Mouse (Mus musculus) megakaryocyte-erythroid progenitor cell, adult 5-6 weeks (primary cell): Measurements from ENCODE around the gene Fancg. TPM values are rescaled to one million over a fixed set of nuclear protein-coding genes. Genes with fewer than 3 reads are reported as not detected.

Experiments
- ATAC-seq: replicated peaks from 2 replicates; pipeline ENCODE4 v1.8.0; 2016; ENCODE audit warnings: mild to moderate bottlenecking, inconsistent platforms; ENCODE audit not compliant: severe bottlenecking, poor library complexity, low FRiP score, low TSS enrichment
- total RNA-seq, 2 experiments: library from RNA; stranded (forward) in 1 of 2; stranded (reverse) in 1 of 2; fragments of 200-1000, 215-1000 nt in 1 of 2; fragments of >200 nt in 1 of 2; fragmentation: Nextera tagmentation in 1 of 2; gene quantifications; 2 replicates each; pipeline ENCODE4 v1.2.3; 2014 to 2017

Fancg gene
- total RNA-seq (2014; fragmentation: Nextera tagmentation) (24.2 and 35.5 TPM in 2 replicates), total RNA-seq (2017) (8.3 and 8.5 TPM in 2 replicates)

DNA sequence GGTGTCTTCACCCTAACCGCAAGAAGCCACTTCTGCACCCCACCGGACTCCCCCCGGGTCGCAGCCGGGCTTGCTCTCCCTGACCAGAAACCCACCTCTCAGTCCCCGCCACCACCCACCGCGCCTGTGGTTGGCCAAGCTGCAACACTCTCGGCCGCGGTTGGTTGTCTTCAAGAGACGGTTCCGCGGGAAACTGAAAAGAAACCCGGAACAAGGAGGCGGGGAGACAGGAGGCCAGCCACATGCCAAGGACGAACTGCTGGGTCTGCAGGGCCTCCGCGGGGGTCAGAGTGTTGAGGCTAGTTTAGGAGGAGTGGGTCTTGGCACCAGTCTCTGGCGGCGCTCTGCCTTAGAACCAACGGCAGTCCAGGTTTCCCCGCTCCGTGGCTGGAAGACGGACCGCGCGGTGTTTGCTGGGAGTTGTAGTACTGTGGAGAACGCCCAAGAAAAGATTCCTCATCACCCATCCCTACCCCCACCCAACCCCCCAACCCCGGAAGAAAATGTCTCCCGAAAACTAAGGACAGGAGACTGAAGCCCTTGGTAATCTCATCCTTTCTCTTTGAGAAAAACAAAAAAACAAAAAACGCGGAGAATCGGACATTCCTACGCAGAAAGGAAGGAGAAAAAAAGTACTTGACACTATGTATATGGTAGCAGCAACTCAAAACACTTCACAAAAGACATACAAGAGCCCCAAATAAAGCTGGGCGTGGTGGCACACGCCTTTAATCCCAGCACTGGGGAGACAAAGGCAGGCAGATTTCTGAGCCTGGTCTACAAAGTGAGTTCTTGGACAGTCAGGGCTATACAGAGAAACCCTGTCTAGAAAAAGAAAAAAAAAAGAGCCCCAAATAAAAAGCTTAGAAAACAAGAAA lies at the start of gene Fancg:
TSS of gene Fancg (minus strand) at position 346 of the 878 bp plus-strand sequence.
- ATAC-seq, result peak; percentile 89

- no peak for ATAC-seq
Measured at GRCm38 (mm10) chr4:43059697-43060096, 49.4 kb upstream of the Fancg start.

- ATAC-seq, result peak; percentile 100
Measured at GRCm38 (mm10) chr4:43058753-43059654, 48.7 kb upstream of the Fancg start, which contains the start of gene Unc13b. Gene Unc13b, plus strand, starts transcription at chr4:43058953.

DNA sequence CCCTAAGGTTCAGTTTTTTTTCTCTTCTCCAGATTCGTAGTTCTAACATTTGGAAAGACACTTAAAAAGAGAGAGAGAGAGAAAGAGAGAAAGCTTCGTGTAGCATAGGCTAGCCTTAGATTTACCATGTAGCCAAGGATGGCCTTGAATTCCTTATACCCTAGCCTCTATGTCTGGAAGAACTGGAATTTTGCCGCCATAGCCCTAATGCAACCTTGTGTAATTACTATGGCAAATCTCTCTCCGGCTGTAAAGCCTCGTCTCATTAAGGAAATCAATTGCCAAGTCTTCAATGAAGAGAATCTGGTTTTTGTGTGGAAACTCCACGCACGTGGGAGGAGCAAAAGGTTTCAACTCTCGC lies 48.1 kb upstream of the Fancg start:
- no peak; the same call in 1 of the 2 replicates for ATAC-seq

- no peak for ATAC-seq
Measured at GRCm38 (mm10) chr4:43057654-43058053, 47.3 kb upstream of the Fancg start.

DNA sequence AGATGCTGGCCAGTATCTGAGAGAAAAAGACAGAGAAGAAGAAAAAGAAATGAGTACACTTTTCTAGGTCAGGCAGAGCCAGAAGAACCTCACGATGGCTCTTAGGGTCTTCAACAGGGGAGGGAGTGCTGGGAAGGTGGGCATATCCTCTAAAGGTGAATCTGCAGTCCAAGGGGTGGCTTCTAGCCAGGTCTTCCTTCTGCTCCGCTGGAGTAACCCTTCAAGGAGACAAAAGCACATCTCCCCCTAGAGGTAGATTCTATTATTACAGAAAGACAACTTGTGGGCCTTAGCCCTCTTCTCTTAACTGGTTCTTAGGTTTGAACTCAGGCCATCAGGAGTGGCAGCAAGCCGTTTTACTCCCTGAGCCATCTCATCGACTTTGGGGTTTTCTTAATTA lies 42.3 kb upstream of the Fancg start:
- ATAC-seq, result peak; percentile 88

- 0 out of 2 replicates have a peak, but pooled peaks have one; percentile 38 for ATAC-seq
Measured at GRCm38 (mm10) chr4:43047231-43047630, 36.9 kb upstream of the Fancg start.

DNA sequence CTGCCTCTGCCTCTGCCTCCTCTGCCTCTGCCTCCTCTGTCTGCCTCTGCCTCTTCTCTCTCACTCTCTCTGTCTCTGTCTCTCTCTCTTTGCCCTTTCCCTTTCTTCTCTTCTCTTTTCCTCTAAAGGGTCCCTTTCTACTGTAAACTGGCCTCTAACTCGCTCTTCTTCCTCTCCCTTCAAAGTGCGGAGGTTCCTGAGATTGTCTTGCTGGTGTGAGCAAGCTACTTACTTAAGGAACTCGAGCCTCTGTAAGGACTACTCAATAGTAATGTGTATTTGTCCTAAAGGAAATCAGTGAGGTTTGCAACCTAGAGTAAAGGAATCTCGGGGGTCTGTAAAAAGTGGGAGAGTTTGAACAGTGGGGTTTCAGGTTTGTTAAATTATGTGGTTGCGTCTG lies 36.3 kb upstream of the Fancg start:
- no peak for ATAC-seq

- peak; percentile 91 for ATAC-seq
Measured at GRCm38 (mm10) chr4:43045659-43046302, 35.5 kb upstream of the Fancg start, which contains the start of gene Fam214b. Gene Fam214b, minus strand, starts transcription at chr4:43046220.

DNA sequence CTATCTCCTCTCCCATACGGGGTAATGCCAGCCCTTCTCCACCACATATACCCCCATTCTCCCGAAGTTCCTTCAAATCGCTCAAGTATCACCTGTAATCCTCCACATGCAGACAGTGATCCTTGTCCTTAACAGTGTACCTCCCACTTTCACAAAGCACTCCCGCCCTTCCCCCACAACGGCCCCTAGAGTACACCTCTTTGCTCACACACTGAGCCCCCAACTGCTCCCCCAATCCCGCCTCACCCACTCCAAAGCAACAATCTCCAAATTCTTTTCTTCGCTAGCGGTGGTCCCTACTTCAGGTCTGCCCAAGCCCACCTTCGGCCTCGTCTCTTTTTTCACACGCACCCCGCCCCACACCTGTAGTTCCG lies 35.0 kb upstream of the Fancg start:
- ATAC-seq, result no peak

GRCm38 (mm10) chr4:43044673-43045072 lies 34.4 kb upstream of the Fancg start:
- no peak for ATAC-seq

DNA sequence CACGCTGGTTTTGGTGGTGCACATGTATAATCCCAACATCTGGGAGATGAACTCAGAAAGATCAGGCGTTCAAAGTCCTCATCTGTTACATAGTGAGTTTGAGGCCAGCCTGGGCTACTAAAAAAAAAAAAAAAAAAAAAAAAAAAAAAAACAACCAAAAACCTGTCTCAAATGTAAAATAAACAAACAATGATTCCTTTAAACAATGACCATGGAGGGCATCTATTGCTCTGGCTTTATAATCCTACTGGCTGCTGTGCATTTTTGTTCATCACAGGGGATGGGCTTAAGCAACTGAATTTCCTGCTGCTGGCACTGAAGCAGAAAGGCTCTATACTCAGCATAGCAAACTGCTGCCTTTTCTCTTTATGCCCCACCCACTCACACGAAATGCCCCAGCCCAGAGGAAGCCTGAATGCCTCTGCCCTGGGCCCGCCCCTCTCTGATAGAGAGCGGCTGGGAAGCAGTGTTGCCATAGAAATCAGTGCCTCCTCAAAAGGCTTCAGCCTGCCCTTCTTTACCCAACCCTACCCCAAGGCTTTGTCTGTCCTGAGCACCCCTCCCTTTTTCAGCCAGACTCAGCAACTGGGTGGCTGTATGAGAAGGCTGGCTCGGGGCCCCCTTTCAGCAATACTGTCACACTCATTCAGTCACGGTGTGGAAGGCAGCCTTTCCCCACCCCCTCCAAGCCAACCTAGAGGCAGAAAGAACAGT lies 33.5 kb upstream of the Fancg start:
- peak; percentile 25; the same call in 1 of the 2 replicates for ATAC-seq

GRCm38 (mm10) chr4:43040881-43041547 lies 30.7 kb upstream of the Fancg start:
- ATAC-seq, result no peak

- ATAC-seq, result peak; percentile 90
Measured at GRCm38 (mm10) chr4:43040114-43040572, 29.8 kb upstream of the Fancg start.

DNA sequence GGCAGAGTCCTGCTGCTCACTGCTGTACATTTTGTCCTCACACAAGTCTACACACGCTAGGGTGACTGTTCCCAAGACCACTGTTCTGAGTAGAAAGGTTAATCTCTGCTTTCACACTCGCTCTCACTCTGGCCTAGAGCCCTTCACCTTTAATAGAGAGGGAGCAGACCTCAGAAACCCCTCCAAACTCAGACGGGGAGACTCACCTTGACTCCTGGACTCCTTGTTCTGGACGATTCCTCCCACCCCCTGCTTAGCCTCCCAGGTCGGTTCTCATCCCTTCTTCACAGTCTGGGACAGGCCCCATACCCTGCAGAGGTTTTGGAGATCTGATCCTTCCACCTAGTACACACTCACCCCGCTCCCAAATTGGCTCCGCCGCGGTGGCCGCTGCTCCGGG lies 29.3 kb upstream of the Fancg start:
- no peak for ATAC-seq

GRCm38 (mm10) chr4:43038567-43039495 lies 28.5 kb upstream of the Fancg start:
- no peak for ATAC-seq

- peak; percentile 77 for ATAC-seq
Measured at GRCm38 (mm10) chr4:43037860-43038566, 27.7 kb upstream of the Fancg start.
